Mouse (Mus musculus) forebrain, embryonic 13.5 days (tissue): ENCODE measurements at regions not wholly inside any gene's neighbourhood (a gene's known extent, or its start where the extent isn't known, plus 50 kb on each side); places are given as distances from the start of the nearest gene placed in this dataset.

Experiments used
- ATAC-seq: fragments of 200-750 bp; cut with Nextera tagmentation; 2 replicates; pipeline ENCODE4 v1.8.0; 2017
- H3K27ac ChIP-seq: fragments of 300-500 bp; sonication (generic); 2 replicates; pipeline ENCODE4 v1.5.1; 2015; ENCODE audit warnings: inconsistent platforms, mild to moderate bottlenecking, moderate library complexity
- H3K27me3 ChIP-seq: fragments of 300-500 bp; sonication (generic); 2 replicates; pipeline ENCODE4 v1.6.1; 2015; ENCODE audit warnings: mild to moderate bottlenecking, inconsistent platforms
- H3K36me3 ChIP-seq: fragments of 300-500 bp; sonication (generic); 2 replicates; pipeline ENCODE4 v1.6.1; 2015; ENCODE audit warnings: mild to moderate bottlenecking, inconsistent platforms; ENCODE audit not compliant: poor library complexity, severe bottlenecking
- H3K4me1 ChIP-seq: fragments of 300-500 bp; sonication (generic); 2 replicates; pipeline ENCODE4 v1.6.1; 2015; ENCODE audit warnings: inconsistent platforms
- H3K4me2 ChIP-seq: fragments of 300-500 bp; sonication (generic); 2 replicates; pipeline ENCODE4 v1.6.1; 2015; ENCODE audit warnings: inconsistent platforms, mild to moderate bottlenecking, moderate library complexity
- H3K4me3 ChIP-seq: fragments of 300-500 bp; sonication (generic); 2 replicates; pipeline ENCODE4 v1.5.1; 2015; ENCODE audit warnings: mild to moderate bottlenecking, inconsistent platforms
- H3K9ac ChIP-seq: fragments of 300-500 bp; sonication (generic); 2 replicates; pipeline ENCODE4 v1.6.1; 2015; ENCODE audit warnings: mild to moderate bottlenecking, inconsistent platforms
- H3K9me3 ChIP-seq: fragments of 300-500 bp; sonication (generic); replicated peaks from 2 replicates; pipeline ENCODE4 v1.6.1; 2016; ENCODE audit warnings: inconsistent platforms
- WGBS: fragments of 180-500 bp; shearing (Covaris S2); methylation state at CpG from one replicate; pipeline ENCODE4 v1.1.7; 2015; 5-methylcytosine and 5-hydroxymethylcytosine counted together

DNA sequence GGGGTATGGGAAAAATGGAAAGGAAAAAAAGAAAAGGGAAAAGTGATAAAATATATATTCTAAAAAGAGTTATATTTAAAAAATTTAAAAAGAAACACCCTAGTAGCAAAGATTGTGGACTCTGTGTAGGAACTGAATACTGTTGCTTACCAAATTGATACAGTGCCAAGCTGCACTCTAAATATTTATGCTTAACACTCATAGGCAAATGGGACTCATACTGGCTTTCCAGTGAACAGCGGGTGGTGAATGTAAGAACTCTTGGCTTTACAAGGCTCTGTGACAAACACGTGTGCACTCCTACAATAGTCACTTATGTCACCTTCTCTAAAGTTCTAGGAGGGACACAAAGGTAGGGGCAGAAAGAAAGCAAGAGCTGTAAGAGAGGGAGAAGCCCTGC lies 1320.8 kb downstream of the Gsdmc2 start:
- ATAC-seq = 0 out of 2 replicates have a peak, but pooled peaks have one; percentile 36
- Histone ChIP-seq H3K4me2 (no peak overlapping the region), H3K4me3 (no peak overlapping the region), H3K36me3 (no peaks in the 10 kb centered on the region), H3K4me1 (no peaks in the 10 kb centered on the region), H3K9me3 (no peaks in the 10 kb centered on the region), H3K9ac (no peak overlapping the region), H3K27me3 (no peaks in the 10 kb centered on the region), H3K27ac (no peak overlapping the region)
- 53% methylated on average over 2 of the region's 2 CpGs for WGBS

- Histone ChIP-seq H3K36me3 (no peaks in the 10 kb centered on the region), H3K9ac (no peak overlapping the region), H3K4me3 (no peak overlapping the region), H3K27me3 (no peaks in the 10 kb centered on the region), H3K9me3 (no peaks in the 10 kb centered on the region), H3K4me1 (no peaks in the 10 kb centered on the region), H3K4me2 (no peak overlapping the region), H3K27ac (no peak overlapping the region)
- WGBS = 79% methylated on average over 1 of the region's 1 CpGs
- no peak for ATAC-seq
Measured at GRCm38 (mm10) chr15:62513462-62513861, 1331.5 kb downstream of the Gsdmc2 start.

DNA sequence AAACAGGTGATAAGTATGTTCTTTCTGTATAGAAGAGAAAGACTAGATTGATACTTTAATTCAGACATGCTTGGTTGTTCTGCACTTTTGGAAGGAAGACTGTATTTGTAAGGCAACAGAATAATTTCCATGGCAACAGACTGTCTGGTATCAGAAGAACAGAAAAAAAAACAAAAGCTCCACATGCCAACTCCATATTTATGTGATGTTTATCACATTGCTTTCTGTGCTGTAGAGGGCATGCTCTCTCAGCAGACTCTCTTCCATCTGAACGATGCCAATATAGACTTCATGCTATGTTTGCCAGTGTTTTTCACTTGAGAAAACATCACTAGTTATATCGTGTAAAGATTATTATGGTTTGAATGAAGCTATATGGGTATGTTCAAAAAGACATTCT lies 1333.5 kb downstream of the Gsdmc2 start:
- H3K4me3 ChIP-seq = no peak overlapping the region
- H3K36me3 ChIP-seq = no peaks in the 10 kb centered on the region
- H3K4me1 ChIP-seq = no peaks in the 10 kb centered on the region
- H3K9ac ChIP-seq = no peak overlapping the region
- no peaks in the 10 kb centered on the region for H3K9me3 ChIP-seq
- 87% methylated on average over 2 of the region's 2 CpGs for WGBS
- H3K4me2 ChIP-seq = no peak overlapping the region
- no peak for ATAC-seq
- H3K27me3 ChIP-seq = no peaks in the 10 kb centered on the region
- no peak overlapping the region for H3K27ac ChIP-seq

DNA sequence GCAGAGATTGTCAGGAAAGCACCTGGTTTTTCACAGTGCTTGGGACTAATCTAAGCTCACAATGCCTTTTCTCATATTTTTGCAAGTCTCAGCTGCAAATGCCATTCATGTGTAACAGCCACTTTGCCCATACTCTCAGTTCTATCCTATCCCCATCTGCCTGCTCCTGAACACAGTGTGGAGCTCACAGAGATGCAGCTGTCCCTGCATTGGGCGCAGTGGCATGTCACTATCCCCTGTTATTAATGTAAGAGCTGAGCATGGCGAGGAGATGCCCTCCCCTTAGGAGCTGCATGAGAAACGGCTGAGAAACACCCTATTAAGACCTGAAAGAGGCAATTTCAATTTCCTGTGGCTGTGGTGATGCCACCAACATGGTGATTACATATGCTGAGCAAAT lies 1341.1 kb downstream of the Gsdmc2 start:
- WGBS = 71% methylated on average over 3 of the region's 3 CpGs

DNA sequence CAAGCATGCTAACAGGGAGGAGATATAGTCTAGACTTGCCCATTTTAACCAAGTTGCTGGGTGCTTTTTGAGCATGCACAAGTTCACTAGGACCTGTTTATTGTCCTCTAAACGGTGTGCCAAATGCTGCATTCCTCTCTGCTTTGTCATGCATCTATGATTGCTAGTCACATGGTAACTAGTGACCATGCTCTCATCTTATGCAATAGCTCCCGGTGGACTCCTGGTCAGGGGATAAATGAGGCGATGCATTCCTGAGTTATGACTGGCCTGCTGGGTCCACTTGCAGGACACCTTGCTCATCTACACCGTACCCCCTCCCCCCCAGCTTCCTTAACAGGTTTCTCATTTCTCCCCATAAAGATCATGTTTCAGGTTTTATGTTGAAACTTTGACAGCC lies 1344.0 kb downstream of the Gsdmc2 start:
- Histone ChIP-seq H3K27me3 (no peaks in the 10 kb centered on the region), H3K9me3 (no peaks in the 10 kb centered on the region), H3K4me3 (no peak overlapping the region), H3K4me2 (no peak overlapping the region), H3K36me3 (no peaks in the 10 kb centered on the region), H3K9ac (no peak overlapping the region), H3K4me1 (peaks cover 4% of the 10 kb centered on the region), H3K27ac (no peak overlapping the region)
- WGBS = 83% methylated on average over 4 of the region's 4 CpGs
- ATAC-seq = no peak

More for the DNA sequence above, 1341.1 kb downstream of the Gsdmc2 start:
- Histone ChIP-seq H3K27ac (no peak overlapping the region), H3K36me3 (no peaks in the 10 kb centered on the region), H3K4me2 (no peak overlapping the region), H3K9me3 (no peaks in the 10 kb centered on the region), H3K4me1 (no peaks in the 10 kb centered on the region), H3K4me3 (no peak overlapping the region), H3K9ac (no peak overlapping the region), H3K27me3 (no peaks in the 10 kb centered on the region)
- no peak for ATAC-seq

GRCm38 (mm10) chr15:62500522-62500921 lies 1344.5 kb downstream of the Gsdmc2 start:
- Histone ChIP-seq H3K4me2 (no peak overlapping the region), H3K9me3 (no peaks in the 10 kb centered on the region), H3K4me3 (no peak overlapping the region), H3K4me1 (peaks cover 6% of the 10 kb centered on the region), H3K27ac (no peak overlapping the region), H3K9ac (no peak overlapping the region), H3K27me3 (no peaks in the 10 kb centered on the region), H3K36me3 (no peaks in the 10 kb centered on the region)
- WGBS = 65% methylated on average over 2 of the region's 2 CpGs
- ATAC-seq = no peak

- Histone ChIP-seq H3K4me1 (peaks cover 6% of the 10 kb centered on the region), H3K9me3 (no peaks in the 10 kb centered on the region), H3K4me2 (no peak overlapping the region), H3K4me3 (no peak overlapping the region), H3K36me3 (no peaks in the 10 kb centered on the region), H3K9ac (no peak overlapping the region), H3K27me3 (no peaks in the 10 kb centered on the region), H3K27ac (no peak overlapping the region)
- peak; percentile 63; the same call in 1 of the 2 replicates for ATAC-seq
- WGBS = 13% methylated on average over 4 of the region's 4 CpGs
Measured at GRCm38 (mm10) chr15:62496193-62496592, 1348.8 kb downstream of the Gsdmc2 start.

GRCm38 (mm10) chr15:62492350-62492749 lies 1352.6 kb downstream of the Gsdmc2 start:
- H3K9me3 ChIP-seq = no peaks in the 10 kb centered on the region
- H3K27ac ChIP-seq = no peak overlapping the region
- no peak overlapping the region for H3K4me3 ChIP-seq
- H3K4me1 ChIP-seq = peaks cover 10% of the 10 kb centered on the region
- WGBS = 80% methylated on average over 3 of the region's 3 CpGs
- no peak overlapping the region for H3K4me2 ChIP-seq
- H3K9ac ChIP-seq = no peak overlapping the region
- H3K27me3 ChIP-seq = no peaks in the 10 kb centered on the region
- no peaks in the 10 kb centered on the region for H3K36me3 ChIP-seq
- no peak for ATAC-seq

DNA sequence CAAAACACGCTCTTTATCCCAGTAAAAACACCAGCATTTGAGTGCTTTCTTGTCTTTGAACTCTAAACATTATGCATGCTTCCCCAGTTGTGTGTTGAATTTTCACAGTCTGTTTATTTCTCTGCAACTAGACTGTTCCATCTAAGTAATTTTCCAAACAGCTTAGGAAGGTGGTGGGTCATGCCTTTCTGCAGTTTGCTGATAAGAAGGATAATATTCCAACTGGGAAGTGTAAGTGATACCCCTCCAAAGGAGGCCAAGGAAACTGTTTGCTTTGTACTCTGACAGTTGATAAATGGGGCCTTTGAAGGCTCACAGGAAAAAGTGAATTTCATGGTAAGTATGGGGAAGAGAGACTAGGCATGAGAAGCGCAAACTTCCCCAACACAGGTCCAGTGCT lies 1354.4 kb downstream of the Gsdmc2 start:
- Histone ChIP-seq H3K4me3 (no peak overlapping the region), H3K27ac (no peak overlapping the region), H3K36me3 (no peaks in the 10 kb centered on the region), H3K9me3 (no peaks in the 10 kb centered on the region), H3K4me2 (no peak overlapping the region), H3K9ac (no peak overlapping the region), H3K4me1 (0 out of 2 replicates have a peak, but pooled peaks cover 4% of the 10 kb centered on the region), H3K27me3 (no peaks in the 10 kb centered on the region)
- no peak for ATAC-seq
- 93% methylated on average over 2 of the region's 2 CpGs for whole genome bisulfite sequencing

DNA sequence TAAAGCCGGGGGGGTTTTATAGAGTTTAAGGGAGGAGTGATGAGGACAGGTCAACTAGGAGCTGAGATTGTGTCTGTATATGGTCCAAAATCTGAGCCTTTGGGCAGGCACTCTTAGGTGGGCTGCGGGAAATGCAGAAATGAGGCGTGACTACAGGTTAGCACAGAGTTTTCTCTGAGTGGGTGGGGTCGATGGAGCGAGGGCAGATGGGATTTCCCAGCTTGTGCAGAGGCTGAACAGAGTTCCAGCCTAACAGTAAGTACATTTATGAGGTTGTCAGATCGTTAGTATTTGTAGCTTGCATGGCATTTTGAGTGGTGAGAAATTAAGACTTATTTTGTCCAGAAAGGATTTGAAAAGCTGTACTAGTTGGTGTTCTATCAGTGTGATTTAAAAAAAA lies 1358.4 kb downstream of the Gsdmc2 start:
- H3K36me3 ChIP-seq = no peaks in the 10 kb centered on the region
- 0 out of 2 replicates have a peak, but pooled peaks cover 4% of the 10 kb centered on the region for H3K4me1 ChIP-seq
- no peaks in the 10 kb centered on the region for H3K27me3 ChIP-seq
- H3K9ac ChIP-seq = no peak overlapping the region
- no peak overlapping the region for H3K4me2 ChIP-seq
- ATAC-seq = no peak
- H3K9me3 ChIP-seq = no peaks in the 10 kb centered on the region
- no peak overlapping the region for H3K27ac ChIP-seq
- no peak overlapping the region for H3K4me3 ChIP-seq
- WGBS = 75% methylated on average over 6 of the region's 6 CpGs

GRCm38 (mm10) chr15:62484350-62484749 lies 1360.6 kb downstream of the Gsdmc2 start:
- H3K27me3 ChIP-seq = no peaks in the 10 kb centered on the region
- H3K9me3 ChIP-seq = no peaks in the 10 kb centered on the region
- H3K4me3 ChIP-seq = no peak overlapping the region
- H3K9ac ChIP-seq = no peak overlapping the region
- 90% methylated on average over 3 of the region's 3 CpGs for WGBS
- no peak for ATAC-seq
- no peaks in the 10 kb centered on the region for H3K36me3 ChIP-seq
- H3K4me1 ChIP-seq = 0 out of 2 replicates have a peak, but pooled peaks cover 4% of the 10 kb centered on the region
- H3K4me2 ChIP-seq = no peak overlapping the region
- no peak overlapping the region for H3K27ac ChIP-seq

DNA sequence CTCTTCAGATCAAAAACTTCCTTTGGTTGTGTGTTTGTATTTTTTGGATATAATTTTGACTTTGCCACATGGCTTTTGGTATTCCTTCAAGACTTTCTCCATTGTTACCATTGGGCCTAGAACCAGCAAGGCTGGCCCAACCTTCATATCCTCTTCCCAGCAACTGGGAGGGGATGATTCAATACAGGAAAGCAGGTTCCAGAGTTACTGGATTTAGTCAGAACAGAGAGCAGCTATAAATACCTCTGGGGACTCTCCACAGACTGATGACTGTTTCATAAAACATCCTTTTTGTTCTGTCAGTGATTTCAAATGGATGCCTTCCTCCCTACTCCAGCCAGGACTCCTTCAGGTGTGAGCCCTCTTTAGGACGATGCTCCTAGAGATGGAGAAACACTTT lies 1361.4 kb downstream of the Gsdmc2 start:
- H3K36me3 ChIP-seq = no peaks in the 10 kb centered on the region
- no peak overlapping the region for H3K4me3 ChIP-seq
- no peak overlapping the region for H3K9ac ChIP-seq
- no peaks in the 10 kb centered on the region for H3K9me3 ChIP-seq
- WGBS = 88% methylated on average over 1 of the region's 1 CpGs
- no peak overlapping the region for H3K27ac ChIP-seq
- no peak overlapping the region for H3K4me2 ChIP-seq
- no peaks in the 10 kb centered on the region for H3K27me3 ChIP-seq
- no peak for ATAC-seq
- H3K4me1 ChIP-seq = 0 out of 2 replicates have a peak, but pooled peaks cover 4% of the 10 kb centered on the region

GRCm38 (mm10) chr15:62482357-62482756 lies 1362.6 kb downstream of the Gsdmc2 start:
- H3K36me3 ChIP-seq = no peaks in the 10 kb centered on the region
- no peak overlapping the region for H3K4me3 ChIP-seq
- ATAC-seq = no peak
- no peak overlapping the region for H3K27ac ChIP-seq
- H3K4me2 ChIP-seq = no peak overlapping the region
- no peaks in the 10 kb centered on the region for H3K9me3 ChIP-seq
- no peaks in the 10 kb centered on the region for H3K27me3 ChIP-seq
- H3K9ac ChIP-seq = no peak overlapping the region
- no peaks in the 10 kb centered on the region for H3K4me1 ChIP-seq
- WGBS = 83% methylated on average over 7 of the region's 7 CpGs
